Mouse (Mus musculus) CH12.LX (cell line): ENCODE measurements around the gene Scaf4. TPM values are rescaled to one million over a fixed set of nuclear protein-coding genes. Genes with fewer than 3 reads are reported as not detected.

Source experiments
- DNase-seq: peaks from one replicate; pipeline ENCODE4 v3.0.0-alpha.2; 2013; ENCODE audit errors: extremely low read depth
- H3K27ac ChIP-seq: 2 replicates; pipeline ENCODE4 v1.5.1; 2012; ENCODE audit warnings: low read depth, mild to moderate bottlenecking, control low read depth, moderate library complexity; ENCODE audit not compliant: insufficient read depth
- H3K27me3 ChIP-seq: replicated peaks from 2 replicates; pipeline ENCODE3; 2012; ENCODE audit warnings: inconsistent platforms
- H3K36me3 ChIP-seq, 2 experiments: replicated peaks in 1 of 2; 2 replicates each; pipeline versions ENCODE3 to v1.6.1; 2012; ENCODE audit warnings: inconsistent platforms in 1 of 2, low read length in 1 of 2, mild to moderate bottlenecking in 1 of 2, mixed read lengths in 1 of 2, moderate library complexity in 1 of 2; ENCODE audit not compliant: control insufficient read depth in 1 of 2, insufficient read depth in 1 of 2
- H3K4me1 ChIP-seq, 2 experiments: 2 replicates each; pipeline ENCODE4 v1.6.1; 2012; ENCODE audit warnings: inconsistent platforms in 1 of 2, moderate library complexity in 1 of 2; ENCODE audit not compliant: insufficient read depth in 2 of 2, control insufficient read depth in 1 of 2
- H3K4me2 ChIP-seq: 2 replicates; pipeline ENCODE4 v1.6.1; 2012; ENCODE audit warnings: low read depth, mild to moderate bottlenecking, control low read depth; ENCODE audit not compliant: poor library complexity, insufficient read depth, severe bottlenecking
- H3K4me3 ChIP-seq, 3 experiments: fragments of 150-350 bp in 1 of 3; sonication (generic) in 1 of 3; replicated peaks in 1 of 3; 2 replicates each; pipeline versions ENCODE3 to v1.5.1; 2011 to 2012; ENCODE audit warnings: low read depth in 2 of 3, low read length in 2 of 3, mild to moderate bottlenecking in 2 of 3, moderate library complexity in 2 of 3, control low read depth in 1 of 3, improper control_type of control experiment in 1 of 3, inconsistent platforms in 1 of 3, mixed read lengths in 1 of 3; ENCODE audit not compliant: poor library complexity in 1 of 3
- H3K79me2 ChIP-seq: replicated peaks from 2 replicates; pipeline ENCODE4 v1.6.1; 2012; ENCODE audit warnings: mild to moderate bottlenecking, moderate library complexity; ENCODE audit not compliant: control insufficient read depth, poor library complexity, insufficient read depth, severe bottlenecking; ENCODE audit errors: extremely low read depth
- H3K9ac ChIP-seq: 2 replicates; pipeline ENCODE4 v1.6.1; 2012; ENCODE audit warnings: low read depth, mild to moderate bottlenecking, control low read depth, moderate library complexity; ENCODE audit not compliant: insufficient read depth
- H3K9me3 ChIP-seq: replicated peaks from 2 replicates; pipeline ENCODE3; 2012; ENCODE audit warnings: low read length, inconsistent platforms, mixed read lengths
- CTCF ChIP-seq, 2 experiments: IDR thresholded peaks in 1 of 2; conservative IDR thresholded peaks in 1 of 2; 2 replicates each; pipeline ENCODE4 v1.5.1; 2011 to 2012; ENCODE audit warnings: low read depth in 2 of 2, low read length in 2 of 2, improper control_type of control experiment in 1 of 2, inconsistent platforms in 1 of 2, mild to moderate bottlenecking in 1 of 2, moderate library complexity in 1 of 2
- EP300 ChIP-seq: IDR thresholded peaks from 2 replicates; pipeline ENCODE4 v1.6.1; 2011; ENCODE audit warnings: low read length, improper control_type of control experiment
- ETS1 ChIP-seq: conservative IDR thresholded peaks from 2 replicates; pipeline ENCODE4 v1.6.1; 2012; ENCODE audit warnings: low read depth, mild to moderate bottlenecking, inconsistent platforms, low read length, improper control_type of control experiment, moderate library complexity
- HCFC1 ChIP-seq: IDR thresholded peaks from 2 replicates; pipeline ENCODE4 v1.6.1; 2012; ENCODE audit warnings: low read depth, mild to moderate bottlenecking, inconsistent platforms, low read length, improper control_type of control experiment
- IRF4 ChIP-seq: IDR thresholded peaks from 2 replicates; pipeline ENCODE4 v1.6.1; 2014; ENCODE audit warnings: low read depth, mild to moderate bottlenecking, inconsistent platforms, low read length, improper control_type of control experiment
- JUN ChIP-seq: IDR thresholded peaks from 2 replicates; pipeline ENCODE4 v1.6.1; 2011; ENCODE audit warnings: low read depth, mild to moderate bottlenecking, low read length, improper control_type of control experiment, moderate library complexity; ENCODE audit not compliant: insufficient read depth
- JUND ChIP-seq: conservative IDR thresholded peaks from 2 replicates; pipeline ENCODE4 v1.6.1; 2011; ENCODE audit warnings: low read depth, low read length, improper control_type of control experiment
- KAT2A ChIP-seq: IDR thresholded peaks from 2 replicates; pipeline ENCODE4 v1.6.1; 2012; ENCODE audit warnings: low read length, improper control_type of control experiment, inconsistent platforms; ENCODE audit not compliant: insufficient replicate concordance
- MAX ChIP-seq: IDR thresholded peaks from 2 replicates; pipeline ENCODE4 v1.6.1; 2011; ENCODE audit warnings: low read length, improper control_type of control experiment
- MAZ ChIP-seq: IDR thresholded peaks from 2 replicates; pipeline ENCODE4 v1.6.1; 2012; ENCODE audit warnings: low read depth, mild to moderate bottlenecking, inconsistent platforms, low read length, improper control_type of control experiment, moderate library complexity
- MEF2A ChIP-seq: IDR thresholded peaks from 2 replicates; pipeline ENCODE4 v1.6.1; 2014; ENCODE audit warnings: low read depth, mild to moderate bottlenecking, inconsistent platforms, low read length, improper control_type of control experiment, borderline replicate concordance
- MYC ChIP-seq: IDR thresholded peaks from 2 replicates; pipeline ENCODE4 v1.6.1; 2011; ENCODE audit warnings: low read depth, mild to moderate bottlenecking, improper control_type of control experiment, low read length
- NELFE ChIP-seq: IDR thresholded peaks from 2 replicates; pipeline ENCODE4 v1.6.1; 2011; ENCODE audit warnings: low read depth, low read length, improper control_type of control experiment
- POLR2A ChIP-seq: IDR thresholded peaks from 2 replicates; pipeline ENCODE4 v1.6.1; 2011; ENCODE audit warnings: low read depth, mild to moderate bottlenecking, improper control_type of control experiment, low read length
- POLR2AphosphoS2 ChIP-seq: IDR thresholded peaks from 2 replicates; pipeline ENCODE4 v1.6.1; 2011; ENCODE audit warnings: low read depth, low read length, improper control_type of control experiment
- RAD21 ChIP-seq: IDR thresholded peaks from 2 replicates; pipeline ENCODE4 v1.6.1; 2011; ENCODE audit warnings: low read depth, mild to moderate bottlenecking, low read length, improper control_type of control experiment, moderate library complexity
- SIN3A ChIP-seq: IDR thresholded peaks from 2 replicates; pipeline ENCODE4 v1.6.1; 2012; ENCODE audit warnings: low read length, improper control_type of control experiment, inconsistent platforms
- USF2 ChIP-seq: conservative IDR thresholded peaks from 2 replicates; pipeline ENCODE4 v1.6.1; 2011; ENCODE audit warnings: low read depth, low read length, improper control_type of control experiment
- ZC3H11A ChIP-seq: IDR thresholded peaks from 2 replicates; pipeline ENCODE4 v1.6.1; 2012; ENCODE audit warnings: low read depth, mild to moderate bottlenecking, inconsistent platforms, low read length, improper control_type of control experiment
- ZKSCAN1 ChIP-seq: IDR thresholded peaks from 2 replicates; pipeline ENCODE4 v1.6.1; 2012; ENCODE audit warnings: low read depth, inconsistent platforms, low read length, improper control_type of control experiment, borderline replicate concordance
- dilution Hi-C: fragments of 300-500 bp; cut with MboI; formaldehyde crosslinking; loops from 2 replicates; pipeline ENCODE4 v1.14.3; 2020; ENCODE audit warnings: low sequenced_read_pairs; ENCODE audit not compliant: extremely low pct_unique_long_range_greater_than_20kb, extremely low pct_ligation_motif_present
- in situ Hi-C: fragments of 300-500 bp; cut with MboI; formaldehyde crosslinking; loops from 3 replicates; pipeline ENCODE4 v1.14.3; 2019; ENCODE audit warnings: low sequenced_read_pairs, low pct_ligation_motif_present, low pct_unique_long_range_greater_than_20kb, mixed read lengths
- polyA plus RNA-seq: library from polyadenylated mRNA; unstranded; fragments of >175 nt; gene quantifications from 2 replicates; pipeline ENCODE4 v1.2.1, GENCODE M21; 2012; ENCODE audit warnings: low read depth; ENCODE audit not compliant: insufficient read length
- total RNA-seq, 2 experiments: library from RNA; depleted of rRNA; stranded (reverse); fragments of 300-350 nt in 1 of 2; fragments of >200 nt in 1 of 2; gene quantifications; 2 replicates each; pipeline ENCODE4 v1.2.3; 2012 to 2014

The Scaf4 gene
- total and polyA plus RNA-seq, 3 experiments = 6.0 to 60.4 (median 17.5) TPM

DNA sequence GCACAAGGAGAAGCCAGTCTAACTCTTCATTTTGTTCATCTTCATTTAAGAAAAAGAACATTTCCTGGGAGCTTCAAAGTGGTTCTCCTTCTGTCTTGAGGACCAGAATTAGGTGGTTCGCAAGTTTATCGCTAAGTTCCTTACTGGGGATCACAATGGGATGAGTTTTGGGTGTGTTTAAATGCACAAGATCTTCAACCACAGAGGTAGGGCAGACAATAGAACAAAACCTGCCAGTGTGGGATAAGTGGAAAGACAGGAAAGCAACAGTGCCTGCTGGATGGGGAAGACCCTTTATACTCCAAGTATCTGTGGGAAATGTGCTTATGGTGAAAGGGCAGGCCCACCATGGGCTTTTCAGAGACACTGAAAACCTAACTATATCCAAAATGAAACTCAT, 79.4 kb downstream of the Scaf4 start:
- dilution Hi-C loops (no loop called here), in situ Hi-C loops (no loop called here)
- Histone ChIP-seq H3K9ac (no peak overlapping the region), H3K4me1 (no peaks in the 10 kb centered on the region; a peak in 1 of 4 replicates), H3K4me2 (no peak overlapping the region), H3K36me3 (no peaks in the 10 kb centered on the region), H3K27me3 (peaks cover 2% of the 10 kb centered on the region), H3K79me2 (no peaks in the 10 kb centered on the region), H3K9me3 (no peaks in the 10 kb centered on the region), H3K27ac (no peak overlapping the region), H3K4me3 (no peak overlapping the region)
- TF ChIP-seq MAX = no peak
- no peak for TF ChIP-seq SIN3A
- TF ChIP-seq ETS1 = no peak
- TF ChIP-seq ZC3H11A = no peak
- no peak for TF ChIP-seq MAZ
- no peak for TF ChIP-seq RAD21
- TF ChIP-seq POLR2A = no peak
- TF ChIP-seq EP300 = no peak
- no peak for TF ChIP-seq KAT2A
- TF ChIP-seq HCFC1 = no peak
- TF ChIP-seq IRF4 = no peak
- no peak for TF ChIP-seq CTCF (conservative IDR thresholded peaks at IDR 0.05 in 1 of 2, IDR thresholded peaks at IDR 0.05 in 1 of 2; ENCODE audit: low read depth in 2 of 2, low read length in 2 of 2)
- DNase-seq = no peak

DNA sequence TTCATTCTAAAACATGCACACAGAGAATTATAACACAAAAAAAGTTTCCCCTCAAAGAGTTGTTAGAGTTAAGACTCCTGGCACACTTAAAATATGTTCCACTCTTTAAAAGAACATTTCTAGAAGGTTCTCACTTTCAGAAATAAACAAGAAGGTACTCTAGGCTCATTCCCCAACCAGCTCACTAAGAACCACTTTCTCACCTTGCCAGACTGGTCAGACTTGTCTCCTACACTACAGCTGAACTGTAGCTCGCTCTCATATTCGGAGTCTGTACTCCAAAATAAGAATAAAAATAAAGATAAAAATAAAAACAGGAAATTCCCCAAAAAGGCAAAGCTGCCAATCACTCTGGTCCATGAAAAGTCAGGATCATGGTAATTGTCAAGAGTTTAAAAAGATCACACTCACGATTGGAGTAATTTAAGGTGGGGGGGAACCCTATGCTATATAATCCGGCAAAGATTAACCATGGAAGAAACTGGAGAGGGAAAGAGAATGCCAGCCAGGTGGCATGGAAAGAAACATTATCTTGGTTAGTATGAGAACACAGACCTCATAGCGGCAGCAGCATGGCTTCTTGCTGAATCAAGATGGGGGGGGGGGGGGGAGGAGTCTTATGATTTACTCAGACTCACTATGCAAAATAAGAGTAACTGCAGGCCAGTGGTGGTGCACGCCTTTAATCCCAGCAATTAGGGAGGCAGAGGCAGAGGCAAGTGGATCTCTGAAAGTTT, 80.9 kb downstream of the Scaf4 start:
- Histone ChIP-seq H3K36me3 (no peaks in the 10 kb centered on the region), H3K4me1 (peaks cover 8 to 10% of the 10 kb centered on the region in 2 experiments), H3K4me3 (no peak overlapping the region), H3K9ac (no peak overlapping the region), H3K4me2 (no peak overlapping the region), H3K9me3 (no peaks in the 10 kb centered on the region), H3K27ac (no peak overlapping the region), H3K79me2 (no peaks in the 10 kb centered on the region), H3K27me3 (peaks cover 2% of the 10 kb centered on the region)
- no peak for DNase-seq
- in situ Hi-C loops = no loop called here
- dilution Hi-C loops = no loop called here
- TF ChIP-seq MYC (no peak), MAZ (no peak), MEF2A (no peak), NELFE (no peak), ETS1 (no peak), USF2 (no peak), JUN (no peak), JUND (no peak), KAT2A (no peak), ZKSCAN1 (no peak), POLR2AphosphoS2 (no peak)
